Mouse (Mus musculus): ENCODE data around the gene Zfp334.

Gene Zfp334

DNA sequence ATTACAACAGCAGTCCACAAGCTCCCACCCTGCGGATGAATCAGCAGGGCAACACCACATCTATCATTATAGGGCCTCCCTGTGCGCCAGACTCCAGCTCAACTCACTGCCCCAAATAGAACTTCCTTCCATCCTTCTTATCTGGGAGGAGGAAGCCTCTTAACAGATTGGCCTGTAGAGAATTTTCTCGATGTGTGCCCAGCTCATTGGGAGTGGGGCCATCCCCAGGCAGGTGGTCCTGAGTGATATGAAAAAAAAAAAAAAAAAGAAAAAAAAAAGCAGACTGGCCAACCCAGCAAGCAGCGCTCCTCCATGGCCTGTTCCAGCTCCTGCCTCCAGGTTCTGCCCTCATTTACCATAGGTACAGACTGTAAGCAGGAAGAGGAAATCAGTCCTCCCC is 12.1 kb downstream of the Zfp334 start:
- DNase-seq (ENCODE audit: low read depth, low spot score), result no peak

DNA sequence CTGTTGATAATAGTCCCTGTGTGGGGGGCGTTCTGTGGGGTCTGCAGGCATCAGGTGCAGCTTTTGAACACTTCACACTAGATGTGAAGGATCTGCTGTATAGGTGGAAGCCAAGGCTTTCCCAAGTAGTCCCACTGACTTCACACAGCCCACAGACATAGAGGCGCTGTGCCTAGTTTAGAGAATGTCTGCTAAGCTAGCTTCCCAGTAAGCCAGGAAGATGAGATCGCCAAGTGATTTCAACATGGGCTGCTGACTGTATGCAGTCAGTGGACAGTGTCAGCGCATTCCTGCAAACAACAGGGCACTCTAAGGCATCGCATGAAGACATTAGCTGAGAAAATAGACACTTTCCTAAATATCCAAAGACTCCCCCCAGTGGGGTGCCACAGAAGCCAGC is 12.6 kb downstream of the Zfp334 start:
- no peak for DNase-seq (ENCODE audit: low read depth, low spot score)

DNA sequence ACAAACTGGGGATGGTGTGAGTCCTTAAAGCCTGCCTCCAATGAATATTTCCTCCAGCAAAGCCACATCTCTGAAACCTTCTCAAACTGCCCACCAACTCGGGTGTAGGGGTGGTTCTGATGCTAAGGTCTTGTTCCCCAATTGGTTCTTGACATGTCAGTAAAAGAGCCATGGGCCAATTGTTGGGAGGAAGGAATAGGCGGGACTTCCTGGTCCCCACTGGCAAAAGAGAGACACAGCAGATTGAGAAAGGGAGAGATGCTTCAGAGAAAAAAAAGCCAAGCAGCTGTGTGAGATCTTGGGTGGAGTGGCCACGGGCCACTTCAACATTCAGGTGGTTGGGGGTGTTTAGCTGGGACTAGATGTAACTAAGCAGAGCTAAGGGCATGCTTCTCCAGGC is 17.0 kb downstream of the Zfp334 start:
- DNase-seq (ENCODE audit: low read depth, low spot score), result no peak

DNA sequence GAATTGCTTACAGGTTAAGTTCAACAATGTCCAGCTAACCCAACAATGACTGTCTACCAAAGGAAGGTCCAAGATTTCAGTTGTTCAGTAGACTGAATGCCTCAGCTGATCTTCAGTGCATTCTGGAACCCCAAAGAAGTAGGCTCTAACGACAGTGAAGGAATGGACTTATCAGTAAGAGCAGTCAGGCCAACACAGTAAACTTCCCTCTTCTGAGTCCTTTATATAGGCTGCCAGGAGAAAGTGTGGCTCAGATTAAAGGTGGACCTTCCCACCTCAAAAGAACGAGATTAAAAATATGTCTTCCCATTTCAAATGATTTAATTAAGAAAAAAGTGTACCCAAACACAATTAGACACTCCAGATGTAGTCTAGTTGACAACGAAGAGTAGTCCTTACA is 17.7 kb downstream of the Zfp334 start:
- DNase-seq (ENCODE audit: low read depth, low spot score), result no peak

DNA sequence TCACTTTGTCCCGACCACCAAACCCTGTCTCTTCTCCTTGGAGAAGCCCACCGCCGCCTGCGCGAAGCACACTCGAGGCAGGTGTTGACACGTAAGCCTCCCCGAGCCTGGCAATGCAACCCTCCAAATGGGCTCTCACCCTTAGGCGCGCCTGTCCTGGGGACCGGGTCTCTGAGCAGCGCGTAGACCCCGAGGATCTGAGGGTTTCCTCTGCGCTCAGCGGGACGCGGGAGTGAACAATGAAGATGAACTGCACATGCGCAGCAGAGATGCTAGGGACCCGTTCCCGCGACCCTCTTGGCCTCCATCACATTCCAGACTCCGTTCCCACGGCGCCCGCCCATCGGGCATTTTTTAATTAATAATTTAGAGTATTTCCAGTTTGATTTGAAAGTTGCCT is 19.6 kb downstream of the Zfp334 start, which contains the start of gene Zfp663:
Gene Zfp663 (minus strand): TSS at position 234 of the 400 bp plus-strand sequence.
- DNase-seq (ENCODE audit: low read depth, low spot score), result no peak

DNA sequence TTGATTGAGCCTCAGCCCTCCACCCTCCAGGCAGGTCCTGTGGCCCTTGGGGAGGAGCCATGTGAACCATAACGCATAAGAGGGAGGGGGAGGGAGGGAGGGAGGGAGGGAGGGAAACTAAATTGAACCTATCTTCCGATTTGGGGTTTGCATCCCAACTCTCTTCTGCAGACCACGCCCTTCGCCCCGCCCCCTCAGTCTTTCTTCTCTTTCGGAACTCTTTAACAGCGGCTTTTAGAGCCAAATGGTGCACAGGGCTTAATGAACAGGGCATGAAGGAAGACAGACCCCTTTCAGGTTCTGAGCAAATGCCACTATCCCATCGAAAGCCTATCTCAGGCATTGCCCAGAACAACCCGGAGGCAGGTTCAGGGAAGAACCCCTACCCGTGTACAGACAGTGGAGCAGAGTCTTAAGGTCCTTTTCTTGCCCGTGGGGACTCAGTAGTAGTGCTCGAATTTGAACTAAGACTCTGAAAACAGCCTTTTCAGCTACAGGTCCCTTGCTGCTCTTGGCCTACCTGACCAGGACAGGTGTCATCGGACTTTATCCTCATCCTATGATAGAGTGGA is 20.1 kb downstream of the Zfp334 start:
- no peak for DNase-seq (ENCODE audit: low read depth, low spot score)

DNA sequence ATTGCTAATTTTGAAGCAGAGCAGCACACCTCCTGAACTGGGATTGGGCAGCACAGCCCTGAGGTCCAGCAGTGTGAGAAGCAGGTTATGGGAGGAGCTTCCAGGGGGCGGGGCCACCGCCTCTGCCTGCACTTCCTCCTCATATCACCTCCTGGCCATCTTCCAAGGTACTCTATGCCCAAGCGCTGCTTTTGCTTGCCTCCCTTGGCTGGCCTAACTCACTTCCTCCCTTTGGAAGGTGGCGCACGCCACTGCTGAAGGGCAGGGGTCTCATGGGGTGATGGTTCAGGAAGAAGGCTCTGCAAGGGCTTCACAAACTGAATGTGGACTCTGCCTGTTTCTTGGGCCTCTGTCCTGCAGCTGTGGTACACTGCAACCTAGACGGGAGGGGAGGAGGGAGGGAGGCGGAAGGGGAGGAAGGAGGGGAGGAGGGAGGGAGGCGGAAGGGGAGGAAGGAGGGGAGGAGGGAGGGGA is 21.0 kb downstream of the Zfp334 start:
- DNase-seq (ENCODE audit: low read depth, low spot score), result no peak

DNA sequence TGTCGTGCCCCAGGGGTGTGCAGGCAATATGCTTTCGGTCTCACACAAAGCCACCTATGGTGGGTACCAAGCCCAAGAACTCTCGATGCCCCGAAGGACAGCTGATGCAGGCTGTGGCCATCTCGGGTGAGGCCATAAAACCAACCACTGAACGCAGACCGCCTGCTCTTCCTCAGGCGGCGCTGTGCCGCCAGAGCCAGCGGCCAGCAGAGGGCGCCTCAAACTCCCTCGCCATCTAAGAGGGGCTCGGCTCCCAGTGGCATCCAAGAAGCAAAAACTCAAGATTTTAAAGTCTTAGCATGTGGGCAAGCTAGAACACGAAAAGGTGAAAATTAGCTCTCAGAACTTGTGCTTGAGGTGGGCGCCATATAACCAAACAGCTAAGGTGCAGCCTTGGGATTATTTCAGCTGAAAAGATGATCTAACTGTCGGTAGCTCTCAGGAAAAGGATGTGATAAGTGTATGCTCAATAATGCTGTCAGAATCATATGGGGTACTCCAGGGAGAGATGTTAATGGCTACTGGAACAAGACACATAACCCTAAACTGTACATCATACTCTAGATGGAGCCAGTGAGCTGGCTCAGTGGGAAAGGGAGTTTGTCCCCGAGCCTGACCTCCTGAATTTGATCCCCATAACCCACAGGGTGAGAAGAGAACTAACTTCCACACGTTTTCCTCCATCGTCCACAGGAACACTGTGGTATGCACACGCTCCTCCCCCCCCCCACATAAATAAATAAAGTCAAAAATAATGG is 23.5 kb downstream of the Zfp334 start:
- DNase-seq (ENCODE audit: low read depth, low spot score), result no peak

DNA sequence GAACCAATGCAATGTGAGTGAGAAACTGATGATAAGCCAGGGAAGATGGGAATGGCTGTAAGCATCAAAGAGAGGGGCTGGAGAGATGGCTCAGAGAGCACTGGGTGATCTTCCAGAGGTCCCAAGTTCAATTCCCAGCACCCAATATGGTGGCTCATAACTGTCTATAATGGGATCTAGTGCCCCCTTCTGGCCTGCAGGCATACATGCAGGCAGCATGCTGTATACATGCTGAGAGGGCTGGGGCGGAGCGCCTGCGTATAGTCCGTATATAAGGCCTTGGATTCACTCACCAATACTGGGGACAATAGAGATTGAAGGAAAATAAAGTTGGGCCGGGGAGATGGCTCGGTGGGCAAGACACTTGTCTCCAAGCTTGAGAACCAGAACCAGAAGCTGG is 24.8 kb downstream of the Zfp334 start:
- no peak for DNase-seq (ENCODE audit: low read depth, low spot score)

DNA sequence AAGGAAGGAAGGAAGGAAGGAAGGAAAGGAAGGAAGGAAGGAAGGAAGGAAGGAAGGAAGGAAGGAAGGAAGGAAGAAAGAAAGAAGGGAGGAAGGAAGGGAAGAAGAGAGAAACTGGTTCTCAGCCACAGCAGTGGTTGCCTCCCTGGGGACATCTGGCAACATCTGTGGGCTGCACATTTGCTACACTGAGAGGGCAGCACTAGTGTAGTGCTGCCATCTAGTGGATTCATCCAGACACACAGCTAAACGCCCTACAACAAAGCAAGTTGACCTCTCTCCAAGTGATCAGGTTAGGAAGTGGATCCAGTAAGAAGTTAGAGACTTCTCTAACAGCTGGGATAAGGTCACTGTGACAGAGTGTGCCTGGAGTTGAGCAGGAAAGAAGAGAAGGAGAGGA is 27.2 kb downstream of the Zfp334 start:
- no peak for DNase-seq (ENCODE audit: low read depth, low spot score)

DNA sequence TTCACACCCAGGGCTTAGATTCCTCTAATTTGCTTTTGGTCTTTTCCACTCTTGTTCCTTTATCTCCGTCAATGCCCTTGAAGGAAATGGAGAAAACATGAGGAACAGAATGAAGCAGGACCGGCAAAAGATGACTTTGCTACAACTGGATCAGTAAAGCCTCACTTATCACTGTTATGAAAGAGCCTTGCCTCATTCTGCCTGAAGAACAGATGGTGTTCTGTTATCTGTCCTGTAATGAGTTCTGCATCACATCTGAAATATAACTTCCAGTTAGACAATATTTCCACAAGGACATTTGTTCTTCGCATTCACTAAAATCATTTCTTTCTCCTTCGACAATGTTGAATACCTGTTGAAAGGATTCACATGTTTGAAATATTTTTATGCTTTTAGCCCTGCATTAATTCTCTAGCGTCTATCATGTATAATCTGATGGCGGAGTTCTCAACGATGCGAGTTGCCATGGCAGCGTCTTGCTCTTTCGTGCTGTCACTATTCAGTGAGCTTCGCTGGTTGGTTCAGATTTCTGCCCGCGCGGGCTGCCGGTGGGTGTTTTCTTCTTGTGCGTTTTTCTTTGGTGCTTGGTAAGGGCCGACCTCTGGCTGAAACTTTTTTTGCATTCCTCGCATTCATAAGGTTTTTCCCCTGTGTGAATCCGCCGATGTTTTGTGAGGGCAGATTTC is 36.1 kb downstream of the Zfp334 start:
- no peak for DNase-seq (ENCODE audit: low read depth, low spot score)

DNA sequence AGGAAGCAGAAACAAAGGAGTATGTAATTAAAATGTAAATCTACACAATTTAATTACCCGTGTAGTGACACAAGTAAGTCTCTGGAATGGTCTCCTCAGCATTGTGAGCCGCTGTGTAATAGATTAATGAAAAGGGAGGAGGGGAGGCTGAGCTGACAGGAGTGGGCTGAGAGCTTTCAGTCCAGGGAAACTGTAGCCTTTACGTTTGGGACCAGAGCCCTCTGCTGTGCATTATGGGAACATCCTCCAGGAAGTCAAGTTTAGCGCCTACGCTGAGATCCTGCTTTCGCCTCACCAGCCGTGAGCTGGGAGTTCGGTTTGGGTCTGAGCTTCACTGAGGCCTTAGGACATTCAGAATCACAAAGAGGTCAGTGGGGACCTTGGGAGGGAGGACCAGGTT is 38.6 kb downstream of the Zfp334 start:
- no peak for DNase-seq (ENCODE audit: low read depth, low spot score)

DNA sequence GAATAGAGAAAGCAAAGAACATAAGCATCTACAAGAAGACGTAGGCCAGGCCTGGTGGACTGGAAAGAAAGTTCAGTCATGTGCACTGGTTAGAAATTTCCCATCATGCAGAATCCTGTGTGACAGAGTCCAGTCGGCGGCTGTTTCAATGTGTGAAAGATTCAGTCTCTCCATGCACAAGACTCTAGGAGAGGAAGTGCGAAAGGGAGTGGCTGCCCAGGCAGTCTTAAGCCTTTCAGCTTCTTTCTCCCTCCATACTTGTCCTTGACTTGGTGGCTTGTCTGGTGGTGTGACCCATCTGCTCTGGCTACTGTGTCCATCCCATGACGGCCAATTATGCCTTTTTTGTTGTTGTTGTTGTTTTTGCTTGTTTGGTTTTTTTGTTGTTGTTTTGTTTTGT is 41.9 kb downstream of the Zfp334 start:
- DNase-seq (ENCODE audit: low read depth, low spot score), result no peak

DNA sequence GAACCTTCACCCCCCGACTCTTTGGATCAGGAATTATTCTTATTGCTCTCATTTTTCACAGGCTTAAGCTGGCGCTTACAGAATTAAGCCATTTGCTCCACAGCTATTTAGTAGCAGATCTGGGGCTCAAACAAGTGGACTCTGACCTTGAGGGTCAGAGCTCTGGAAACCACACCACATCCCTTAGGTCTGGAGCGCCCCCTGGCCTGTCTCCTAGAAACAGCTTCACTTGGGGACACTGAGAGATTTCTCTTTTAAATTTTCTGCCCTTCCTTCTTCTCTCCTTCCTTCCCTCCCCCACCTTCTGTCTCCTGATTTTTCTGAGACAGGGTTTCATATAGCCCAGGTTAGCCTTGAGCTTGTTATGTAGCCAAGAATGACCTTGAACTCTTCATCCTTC is 50.9 kb downstream of the Zfp334 start:
- no peak for DNase-seq (ENCODE audit: low read depth, low spot score)

DNA sequence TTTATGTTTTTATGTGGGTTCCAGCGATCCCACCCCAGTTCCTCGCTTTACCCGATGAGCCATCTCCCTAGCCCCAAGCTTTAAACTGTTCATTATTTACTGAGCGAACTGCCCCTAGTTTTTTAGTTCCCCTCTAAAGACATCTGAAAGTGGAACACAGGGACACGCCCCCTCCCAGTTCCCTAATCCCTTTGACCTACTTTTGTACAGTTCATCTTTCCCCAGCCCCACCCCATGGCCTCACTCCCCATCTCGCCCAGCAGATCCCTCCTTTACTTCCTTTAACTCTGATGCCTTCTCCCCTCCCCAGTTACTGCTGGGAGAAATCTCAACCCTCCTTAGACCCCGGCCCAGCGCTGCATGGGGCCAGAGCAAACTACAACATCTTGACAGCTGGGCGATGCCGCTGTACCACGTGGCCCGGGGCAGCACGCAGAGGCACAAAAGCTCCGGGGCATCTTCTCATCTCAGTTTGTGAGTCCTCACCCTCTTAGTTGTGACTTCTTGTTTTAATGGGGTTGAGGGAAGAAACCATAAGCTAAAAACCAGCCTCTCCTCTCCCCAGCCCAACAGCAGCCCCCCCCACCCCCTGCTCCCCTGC is 55.3 kb downstream of the Zfp334 start:
- no peak for DNase-seq (ENCODE audit: low read depth, low spot score)

DNA sequence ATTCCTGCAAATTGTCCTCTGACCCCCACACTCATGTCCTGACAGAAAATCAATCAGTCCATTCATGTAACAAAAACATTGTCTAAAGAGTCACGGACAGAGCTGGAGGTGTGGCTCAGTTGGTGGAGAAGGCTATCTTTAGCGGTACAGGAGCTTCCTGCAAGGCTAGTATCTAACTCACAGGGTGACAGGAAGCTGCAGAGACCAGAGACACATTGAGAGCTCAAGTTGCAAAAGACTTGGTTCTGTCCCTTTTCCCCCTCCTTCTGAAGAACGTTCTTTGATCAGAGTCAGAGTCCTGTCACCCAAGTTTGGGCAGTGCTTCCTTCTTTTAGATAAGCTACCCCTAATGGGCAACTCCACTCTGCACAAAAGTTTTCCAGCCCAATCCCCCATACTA is 58.4 kb downstream of the Zfp334 start:
- no peak for DNase-seq (ENCODE audit: low read depth, low spot score)

DNA sequence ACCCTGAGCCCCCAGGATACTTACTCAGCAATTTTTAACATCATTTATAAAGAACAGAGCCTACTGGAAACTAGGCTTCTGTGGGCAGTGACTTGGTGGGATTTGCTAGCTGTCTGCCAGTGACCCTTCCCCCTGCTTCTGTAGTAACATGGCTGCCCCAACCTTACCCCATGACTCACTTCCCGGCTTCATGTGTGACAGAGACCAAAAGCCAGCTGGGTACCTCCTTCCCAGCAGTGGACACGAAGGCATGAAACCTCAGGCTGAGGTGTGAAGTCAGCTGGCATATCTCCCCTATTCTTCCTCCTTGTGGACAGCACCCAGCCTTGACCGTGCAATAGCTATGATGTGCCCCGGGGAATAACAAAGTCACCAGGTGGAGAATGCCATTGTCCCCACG is 59.3 kb downstream of the Zfp334 start:
- no peak for DNase-seq (ENCODE audit: low read depth, low spot score)

DNA sequence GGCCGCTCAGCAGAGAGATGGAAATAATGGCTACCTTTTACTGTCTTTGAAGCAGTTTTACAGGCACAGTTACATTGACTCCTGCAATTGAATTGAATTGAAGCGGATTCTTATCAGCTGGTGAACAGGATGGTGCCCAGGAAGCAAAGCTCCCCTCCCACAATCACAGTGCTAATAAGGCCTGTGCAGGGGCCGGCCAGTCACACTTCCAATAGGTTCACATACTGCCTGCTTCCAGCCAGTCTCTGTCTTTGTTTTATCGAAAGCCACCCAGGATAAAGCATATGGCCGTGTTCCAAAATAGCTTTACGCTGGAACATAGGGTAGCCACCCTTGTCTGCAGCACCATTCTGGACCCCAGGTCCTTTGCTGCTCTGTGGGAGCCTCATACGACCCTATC is 60.7 kb downstream of the Zfp334 start:
- DNase-seq (ENCODE audit: low read depth, low spot score), result no peak

DNA sequence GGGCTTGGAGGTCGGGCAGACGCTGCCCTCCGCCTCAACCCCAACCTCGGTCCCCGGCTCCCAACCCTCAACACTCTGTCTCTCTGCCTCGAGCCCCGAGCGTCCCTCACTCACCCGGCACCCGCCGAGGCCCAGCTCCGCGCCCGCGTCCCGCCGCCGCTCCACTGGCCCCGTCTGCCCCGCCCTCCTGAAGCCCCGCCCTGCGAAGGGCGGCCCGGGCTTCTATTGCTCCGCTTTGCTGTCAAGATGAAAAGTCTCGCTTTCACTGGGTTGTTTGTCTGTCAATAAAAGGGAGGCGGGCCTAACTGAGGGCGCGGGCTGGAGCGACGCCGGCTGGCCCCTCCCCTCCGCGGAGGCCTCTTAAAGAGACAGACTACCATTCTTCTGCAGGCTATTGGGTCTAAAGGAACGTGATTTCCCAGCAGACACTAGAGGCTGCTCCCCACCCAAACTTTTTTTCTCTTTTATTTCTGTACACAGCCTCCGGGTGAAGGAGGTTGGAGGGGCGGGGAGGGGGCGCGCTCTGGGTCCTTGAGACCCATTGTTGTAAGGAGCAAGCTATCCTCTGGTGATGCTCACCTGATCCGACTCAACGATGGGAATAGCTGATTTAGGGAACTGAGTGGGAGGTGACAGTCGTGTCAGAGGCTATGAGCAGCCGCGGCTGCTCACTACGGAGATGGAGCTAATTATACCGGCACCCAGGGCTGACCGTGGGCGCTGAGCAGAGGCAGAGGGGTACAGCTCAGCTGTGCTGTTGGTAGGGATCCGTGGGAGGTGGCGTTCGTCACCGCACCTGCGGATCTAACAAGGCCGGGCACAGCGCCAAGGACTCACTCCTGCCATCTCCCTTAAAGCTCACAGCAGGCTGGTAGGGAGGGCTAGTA is 61.5 kb downstream of the Zfp334 start, which contains the start of gene Elmo2:
Gene Elmo2 (minus strand): TSS at position 176 of the 887 bp plus-strand sequence.
- peak; percentile 96 for DNase-seq (ENCODE audit: low read depth, low spot score)

DNA sequence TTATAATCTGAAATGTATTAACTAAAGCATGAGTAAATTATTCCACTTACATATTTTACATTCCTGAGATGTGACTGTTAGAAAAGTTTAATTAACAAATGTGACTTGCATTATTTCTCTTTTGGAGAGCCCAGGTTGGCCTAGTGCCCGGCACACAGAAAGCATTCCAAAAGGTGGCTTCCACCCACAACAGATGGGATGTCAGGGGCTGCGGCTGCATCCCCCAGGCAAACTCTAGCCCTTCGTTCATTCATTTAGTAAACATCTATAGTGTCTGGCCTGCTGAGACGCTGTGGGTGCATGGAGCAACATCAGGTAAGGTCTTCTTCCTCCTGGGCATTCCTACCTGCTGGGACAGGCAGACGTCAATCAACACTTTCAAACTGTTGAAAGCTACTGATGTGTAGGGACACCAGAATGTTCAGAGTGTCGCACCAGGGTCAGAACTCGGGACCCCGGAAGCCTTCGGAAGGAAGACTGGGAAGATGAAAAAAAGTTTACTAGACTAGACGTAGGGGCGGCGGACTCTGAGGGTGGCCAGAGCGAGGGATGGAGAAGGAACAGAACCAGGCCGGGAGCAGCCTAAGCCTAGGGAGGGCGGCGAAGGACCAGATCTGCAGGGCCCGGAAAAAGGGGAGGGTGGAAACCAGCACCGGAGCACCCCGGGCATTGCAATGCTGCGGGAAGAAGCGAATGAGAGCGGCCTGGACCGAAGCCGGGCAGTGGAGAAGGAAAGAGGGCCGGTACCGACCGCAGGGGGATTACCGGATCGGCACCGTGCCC is 62.3 kb downstream of the Zfp334 start:
- peak; percentile 17 for DNase-seq (ENCODE audit: low read depth, low spot score)

Data from c-Kit-negative CD71-positive TER-119-positive erythroid progenitor cells, embryonic 14.5 days (primary cell).